Mouse (Mus musculus): ENCODE measurements at regions not wholly inside any gene's neighbourhood (a gene's known extent, or its start where the extent isn't known, plus 50 kb on each side); places are given as distances from the start of the nearest gene placed in this dataset.

DNA sequence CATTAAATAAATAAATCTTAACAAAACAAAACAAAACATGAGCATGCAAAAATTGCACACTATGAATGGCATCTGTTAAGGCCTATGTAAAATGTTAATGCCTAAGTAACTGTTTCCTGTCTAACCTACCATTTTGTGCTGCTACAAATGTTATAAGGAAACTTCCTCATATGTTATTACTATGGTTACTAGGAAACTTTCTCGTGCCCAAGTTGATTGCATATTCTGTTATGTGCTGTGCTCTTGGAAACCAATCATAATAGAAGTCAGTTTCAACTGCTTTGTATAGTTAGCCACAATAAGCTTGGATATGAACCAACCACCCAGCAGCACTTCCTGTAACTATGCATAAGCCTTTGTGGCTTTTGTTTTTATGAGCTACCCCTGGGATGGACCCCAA, 147.0 kb upstream of the Emcn start:
- Histone ChIP-seq H3K4me1 (ENCODE audit: control insufficient read depth, insufficient read depth, low read length) (no peaks in the 10 kb centered on the region), H3K4me3 (ENCODE audit: insufficient read depth, low read length) (no peak overlapping the region), H3K27ac (ENCODE audit: insufficient read depth, low read depth, low read length) (no peak overlapping the region)
- TF ChIP-seq CTCF (IDR thresholded peaks at IDR 0.05; ENCODE audit: low read depth, low read length) (no peak), POLR2A (IDR thresholded peaks at IDR 0.05; ENCODE audit: borderline replicate concordance, low read depth, low read length) (no peak)

- Histone ChIP-seq H3K4me3 (ENCODE audit: insufficient read depth, low read length) (no peak overlapping the region), H3K27ac (ENCODE audit: insufficient read depth, low read depth, low read length) (no peak overlapping the region), H3K4me1 (ENCODE audit: control insufficient read depth, insufficient read depth, low read length) (no peaks in the 10 kb centered on the region)
- no peak for TF ChIP-seq CTCF (IDR thresholded peaks at IDR 0.05; ENCODE audit: low read depth, low read length)
- TF ChIP-seq POLR2A (IDR thresholded peaks at IDR 0.05; ENCODE audit: borderline replicate concordance, low read depth, low read length): no peak
These were observed 129.2 kb upstream of the Emcn start for GRCm38 (mm10) chr3:137211667-137212066.

DNA sequence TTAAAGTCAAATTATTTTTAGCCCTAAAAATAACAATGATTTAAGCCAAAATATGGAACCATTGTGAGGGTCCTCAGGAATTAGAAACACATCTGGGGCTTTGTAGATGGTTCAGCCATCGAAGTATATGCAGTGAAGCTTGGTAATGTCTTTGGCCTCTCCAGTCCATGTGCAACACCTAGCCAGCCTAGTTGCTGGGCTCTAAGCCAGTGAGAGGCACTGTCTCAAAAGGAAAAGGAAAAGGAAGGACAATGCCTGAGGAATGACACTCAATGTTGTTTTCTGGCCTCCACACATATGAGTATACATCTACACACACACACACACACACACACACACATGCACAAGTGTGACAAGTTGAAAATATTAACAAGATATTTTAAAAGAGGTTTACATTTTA, 124.8 kb upstream of the Emcn start:
- no peak overlapping the region for H3K4me3 ChIP-seq (ENCODE audit: insufficient read depth, low read length)
- H3K27ac ChIP-seq (ENCODE audit: insufficient read depth, low read depth, low read length): no peak overlapping the region
- TF ChIP-seq CTCF (IDR thresholded peaks at IDR 0.05; ENCODE audit: low read depth, low read length) (no peak), POLR2A (IDR thresholded peaks at IDR 0.05; ENCODE audit: borderline replicate concordance, low read depth, low read length) (no peak)
- no peaks in the 10 kb centered on the region for H3K4me1 ChIP-seq (ENCODE audit: control insufficient read depth, insufficient read depth, low read length)

- Histone ChIP-seq H3K27ac (ENCODE audit: insufficient read depth, low read depth, low read length) (no peak overlapping the region), H3K4me3 (ENCODE audit: insufficient read depth, low read length) (no peak overlapping the region), H3K4me1 (ENCODE audit: control insufficient read depth, insufficient read depth, low read length) (no peaks in the 10 kb centered on the region)
- TF ChIP-seq CTCF (IDR thresholded peaks at IDR 0.05; ENCODE audit: low read depth, low read length): no peak
- no peak for TF ChIP-seq POLR2A (IDR thresholded peaks at IDR 0.05; ENCODE audit: borderline replicate concordance, low read depth, low read length)
These were observed 123.6 kb upstream of the Emcn start for GRCm38 (mm10) chr3:137217245-137217644.

- TF ChIP-seq POLR2A (IDR thresholded peaks at IDR 0.05; ENCODE audit: borderline replicate concordance, low read depth, low read length) (no peak), CTCF (IDR thresholded peaks at IDR 0.05; ENCODE audit: low read depth, low read length) (no peak)
- Histone ChIP-seq H3K4me3 (ENCODE audit: insufficient read depth, low read length) (no peak overlapping the region), H3K4me1 (ENCODE audit: control insufficient read depth, insufficient read depth, low read length) (no peaks in the 10 kb centered on the region), H3K27ac (ENCODE audit: insufficient read depth, low read depth, low read length) (no peak overlapping the region)
These were observed 122.9 kb upstream of the Emcn start for GRCm38 (mm10) chr3:137217926-137218325.

- H3K4me3 ChIP-seq (ENCODE audit: insufficient read depth, low read length): no peak overlapping the region
- no peak overlapping the region for H3K27ac ChIP-seq (ENCODE audit: insufficient read depth, low read depth, low read length)
- TF ChIP-seq POLR2A (IDR thresholded peaks at IDR 0.05; ENCODE audit: borderline replicate concordance, low read depth, low read length): no peak
- no peak for TF ChIP-seq CTCF (IDR thresholded peaks at IDR 0.05; ENCODE audit: low read depth, low read length)
- H3K4me1 ChIP-seq (ENCODE audit: control insufficient read depth, insufficient read depth, low read length): no peaks in the 10 kb centered on the region
These were observed 114.7 kb upstream of the Emcn start for GRCm38 (mm10) chr3:137226151-137226550.

DNA sequence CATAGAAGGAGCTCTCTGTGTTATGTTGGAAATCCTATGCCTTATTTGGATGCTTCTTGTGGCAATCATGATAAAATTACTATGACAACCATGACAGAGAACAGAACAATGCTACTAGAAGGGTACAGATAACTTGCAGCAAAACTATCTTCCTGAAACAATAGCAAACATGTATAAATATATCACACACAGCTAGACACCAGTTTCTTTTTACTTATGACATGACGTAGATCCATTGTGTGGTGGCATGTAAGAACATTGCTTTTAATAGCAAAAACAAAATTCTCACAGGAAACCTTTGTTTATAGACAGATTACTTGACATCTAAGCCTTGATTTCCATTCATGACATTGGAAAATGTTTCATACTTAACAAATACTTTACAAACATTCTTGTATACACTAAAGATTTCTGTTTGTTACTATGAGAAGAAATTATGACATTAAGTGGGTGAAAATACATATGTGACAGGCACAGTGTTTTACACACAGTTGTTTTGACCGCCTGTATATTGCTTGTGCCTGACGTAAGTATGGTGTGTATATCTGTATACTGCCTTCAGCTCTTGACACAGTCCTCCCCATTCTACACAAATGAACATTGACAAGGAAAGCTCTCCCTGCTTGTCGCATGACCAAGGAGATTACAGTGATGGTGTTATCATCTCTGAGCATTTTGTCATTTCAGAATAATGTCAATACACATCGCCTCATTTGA, 113.6 kb upstream of the Emcn start:
- no peak overlapping the region for H3K4me3 ChIP-seq (ENCODE audit: insufficient read depth, low read length)
- TF ChIP-seq POLR2A (IDR thresholded peaks at IDR 0.05; ENCODE audit: borderline replicate concordance, low read depth, low read length): no peak
- no peak overlapping the region for H3K27ac ChIP-seq (ENCODE audit: insufficient read depth, low read depth, low read length)
- no peaks in the 10 kb centered on the region for H3K4me1 ChIP-seq (ENCODE audit: control insufficient read depth, insufficient read depth, low read length)

GRCm38 (mm10) chr3:137228416-137228815, 112.5 kb upstream of the Emcn start:
- TF ChIP-seq CTCF (IDR thresholded peaks at IDR 0.05; ENCODE audit: low read depth, low read length): no peak
- no peak for TF ChIP-seq POLR2A (IDR thresholded peaks at IDR 0.05; ENCODE audit: borderline replicate concordance, low read depth, low read length)
- Histone ChIP-seq H3K4me3 (ENCODE audit: insufficient read depth, low read length) (no peak overlapping the region), H3K4me1 (ENCODE audit: control insufficient read depth, insufficient read depth, low read length) (no peaks in the 10 kb centered on the region), H3K27ac (ENCODE audit: insufficient read depth, low read depth, low read length) (no peak overlapping the region)

DNA sequence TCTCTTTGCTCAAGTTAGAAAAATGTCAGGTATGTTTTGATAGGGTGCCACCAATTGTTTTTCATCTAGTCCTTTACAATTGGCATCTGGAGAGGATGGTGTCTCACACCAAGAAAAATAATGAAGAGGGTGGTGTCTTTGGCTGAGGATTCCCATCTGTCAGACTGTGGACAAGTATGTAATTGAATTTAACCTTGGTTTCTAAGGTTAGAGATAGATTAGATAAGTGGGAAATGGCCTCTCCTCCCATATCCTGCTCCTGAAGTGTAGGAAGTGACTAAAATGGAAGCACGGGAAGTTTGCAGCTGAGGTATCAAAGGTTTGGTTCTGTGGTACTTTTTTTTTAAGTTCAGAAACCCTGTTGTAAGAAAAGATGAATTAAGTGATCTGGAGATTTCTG, 98.0 kb upstream of the Emcn start:
- Histone ChIP-seq H3K4me1 (ENCODE audit: control insufficient read depth, insufficient read depth, low read length) (no peaks in the 10 kb centered on the region), H3K4me3 (ENCODE audit: insufficient read depth, low read length) (no peak overlapping the region), H3K27ac (ENCODE audit: insufficient read depth, low read depth, low read length) (no peak overlapping the region)
- TF ChIP-seq CTCF (IDR thresholded peaks at IDR 0.05; ENCODE audit: low read depth, low read length) (no peak), POLR2A (IDR thresholded peaks at IDR 0.05; ENCODE audit: borderline replicate concordance, low read depth, low read length) (no peak)

GRCm38 (mm10) chr3:137263907-137264306, 77.0 kb upstream of the Emcn start:
- Histone ChIP-seq H3K4me1 (ENCODE audit: control insufficient read depth, insufficient read depth, low read length) (no peaks in the 10 kb centered on the region), H3K27ac (ENCODE audit: insufficient read depth, low read depth, low read length) (no peak overlapping the region), H3K4me3 (ENCODE audit: insufficient read depth, low read length) (no peak overlapping the region)
- TF ChIP-seq CTCF (IDR thresholded peaks at IDR 0.05; ENCODE audit: low read depth, low read length) (no peak), POLR2A (IDR thresholded peaks at IDR 0.05; ENCODE audit: borderline replicate concordance, low read depth, low read length) (no peak)

GRCm38 (mm10) chr3:137267752-137268151, 73.1 kb upstream of the Emcn start:
- no peaks in the 10 kb centered on the region for H3K4me1 ChIP-seq (ENCODE audit: control insufficient read depth, insufficient read depth, low read length)
- TF ChIP-seq POLR2A (IDR thresholded peaks at IDR 0.05; ENCODE audit: borderline replicate concordance, low read depth, low read length) (no peak), CTCF (IDR thresholded peaks at IDR 0.05; ENCODE audit: low read depth, low read length) (no peak)
- no peak overlapping the region for H3K27ac ChIP-seq (ENCODE audit: insufficient read depth, low read depth, low read length)
- no peak overlapping the region for H3K4me3 ChIP-seq (ENCODE audit: insufficient read depth, low read length)
